Mouse (Mus musculus): ENCODE data around the gene Klhl18.

GRCm38 (mm10) chr9:110390843-110391242 is 85.7 kb downstream of the Klhl18 start:
- TF ChIP-seq CTCF (IDR thresholded peaks at IDR 0.05; ENCODE audit: control insufficient read depth, insufficient read depth, insufficient read length) (no peak), MAX (IDR thresholded peaks at IDR 0.05) (no peak), FOSL1 (IDR thresholded peaks at IDR 0.05; ENCODE audit: insufficient read depth, low read length, poor library complexity, severe bottlenecking) (no peak), MYOD1 (IDR thresholded peaks at IDR 0.05; ENCODE audit: control insufficient read depth, insufficient read length, low read depth) (no peak), CEBPB (IDR thresholded peaks at IDR 0.05; ENCODE audit: low read depth) (no peak), MYOG (IDR thresholded peaks at IDR 0.05; ENCODE audit: control insufficient read depth, extremely low read depth, insufficient read length) (no peak)
